Comparison of ENCODE assay signal across 11 mouse cellular contexts in the genomic region with DNA sequence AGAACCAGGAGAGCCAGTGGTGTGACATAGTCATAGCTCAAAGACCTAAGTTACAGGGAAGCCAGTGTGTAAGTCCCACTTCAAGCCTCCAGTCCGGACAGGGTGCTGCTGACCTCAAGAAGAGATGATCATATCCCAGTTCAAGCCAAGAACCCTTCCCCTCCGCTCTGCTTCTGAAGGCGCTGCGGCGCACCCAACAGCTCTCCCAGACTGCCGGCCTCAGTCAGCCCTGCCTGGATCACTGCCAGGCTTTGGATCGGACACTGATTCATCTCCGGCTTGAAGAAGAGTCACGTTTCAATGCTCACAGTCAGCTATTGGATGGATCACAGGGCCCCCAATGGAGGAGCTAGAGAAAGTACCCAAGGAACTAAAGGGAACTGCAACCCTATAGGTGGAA.
DNase-seq lines count a peak whose midpoint lies in the region; ATAC-seq and TF ChIP-seq lines count a peak whose summit lies in the region.
"Had no signal": no experiment of that assay in that cellular context is flagged by ENCODE, and none has a peak within 500 bp of the region (broad histone marks: within the 10 kb centered on the region; RNA-seq: fewer than 3 reads in every experiment).

No protein-coding gene starts in this region.

- H3K4me3 ChIP-seq in embryonic facial prominence, embryonic 14.5 days (ENCODE audit: low read depth, low read length): no peak overlapping the region
- H3K4me3 ChIP-seq in embryonic facial prominence, embryonic 10.5 days: no peak overlapping the region
- no peak overlapping the region for H3K4me3 ChIP-seq in lung, embryonic 15.5 days
- H3K4me3 ChIP-seq in lung, adult 2 months (replicated peaks; ENCODE audit: extremely low read depth, low read depth, low read length): no peak overlapping the region
- no peak overlapping the region for H3K4me3 ChIP-seq in hindbrain, embryonic 13.5 days
- H3K4me3 ChIP-seq: liver, embryonic 13.5 days had no signal

- intact Hi-C loops in left cerebral cortex, postnatal 4 days (cut with DNase I): no loop called here

- TF ChIP-seq CTCF in lung, adult 2 months (IDR thresholded peaks at IDR 0.05; ENCODE audit: insufficient read depth, low read length): no peak
- TF ChIP-seq CTCF in brain, embryonic 14.5 days (IDR thresholded peaks at IDR 0.05; ENCODE audit: borderline replicate concordance, extremely low read depth, insufficient read depth, insufficient read length): no peak

- no peaks in the 10 kb centered on the region for H3K4me1 ChIP-seq in embryonic facial prominence, embryonic 14.5 days (ENCODE audit: control insufficient read depth, insufficient read depth, low read length)
- no peaks in the 10 kb centered on the region for H3K4me1 ChIP-seq in embryonic facial prominence, embryonic 10.5 days
- no peaks in the 10 kb centered on the region for H3K4me1 ChIP-seq in lung, embryonic 15.5 days
- H3K4me1 ChIP-seq in lung, adult 2 months (ENCODE audit: control insufficient read depth, insufficient read depth, low read length): no peaks in the 10 kb centered on the region
- peaks cover 9% of the 10 kb centered on the region for H3K4me1 ChIP-seq in hindbrain, embryonic 13.5 days (replicated peaks)
- H3K4me1 ChIP-seq: liver, embryonic 13.5 days had no signal

- TF ChIP-seq POLR2A in lung, adult 2 months (IDR thresholded peaks at IDR 0.05; ENCODE audit: borderline replicate concordance, extremely low read depth, low read depth, low read length): no peak
- TF ChIP-seq POLR2A in brain, embryonic 14.5 days (IDR thresholded peaks at IDR 0.05; ENCODE audit: borderline replicate concordance, extremely low read depth, insufficient read depth, insufficient read length, poor library complexity, severe bottlenecking): no peak

- H3K4me2 ChIP-seq in embryonic facial prominence, embryonic 14.5 days (ENCODE audit: low read depth, low read length): no peak overlapping the region
- no peak overlapping the region for H3K4me2 ChIP-seq in lung, embryonic 15.5 days
- no peak overlapping the region for H3K4me2 ChIP-seq in hindbrain, embryonic 13.5 days
- H3K4me2 ChIP-seq: liver, embryonic 13.5 days had no signal

- no peak overlapping the region for H3K27ac ChIP-seq in embryonic facial prominence, embryonic 14.5 days (replicated peaks; ENCODE audit: low read depth, low read length)
- H3K27ac ChIP-seq in embryonic facial prominence, embryonic 10.5 days (replicated peaks): no peak overlapping the region
- no peak overlapping the region for H3K27ac ChIP-seq in lung, embryonic 15.5 days
- no peak overlapping the region for H3K27ac ChIP-seq in hindbrain, embryonic 13.5 days
- H3K27ac ChIP-seq: liver, embryonic 13.5 days had no signal

- no peaks in the 10 kb centered on the region for H3K9me3 ChIP-seq in embryonic facial prominence, embryonic 14.5 days (ENCODE audit: control insufficient read depth, low read length)
- H3K9me3 ChIP-seq in embryonic facial prominence, embryonic 10.5 days: no peaks in the 10 kb centered on the region
- H3K9me3 ChIP-seq in lung, embryonic 15.5 days: no peaks in the 10 kb centered on the region
- H3K9me3 ChIP-seq in hindbrain, embryonic 13.5 days: no peaks in the 10 kb centered on the region

- no peaks in the 10 kb centered on the region for H3K36me3 ChIP-seq in embryonic facial prominence, embryonic 14.5 days (ENCODE audit: control insufficient read depth, insufficient read depth, low read length)
- H3K36me3 ChIP-seq in embryonic facial prominence, embryonic 10.5 days (replicated peaks): no peaks in the 10 kb centered on the region
- H3K36me3 ChIP-seq in lung, embryonic 15.5 days: no peaks in the 10 kb centered on the region
- no peaks in the 10 kb centered on the region for H3K36me3 ChIP-seq in hindbrain, embryonic 13.5 days
- H3K36me3 ChIP-seq: liver, embryonic 13.5 days had no signal

- peak; percentile 17 for DNase-seq in embryonic facial prominence, embryonic 14.5 days (ENCODE audit: low spot score)
- DNase-seq in embryonic facial prominence, embryonic 10.5 days (ENCODE audit: low spot score): no peak
- no peak for DNase-seq in lung, adult 2 months
- DNase-seq in brain, embryonic 14.5 days (ENCODE audit: low read depth): peak; percentile 30
- DNase-seq in left cerebral cortex, postnatal 4 days: peak; percentile 56
- DNase-seq in frontal cortex, postnatal 10 days (ENCODE audit: low spot score in 2 of 2): no peak
- DNase-seq: heart, postnatal 36 days; liver, embryonic 13.5 days had no signal

- WGBS in embryonic facial prominence, embryonic 14.5 days: 81% methylated on average over 9 of the region's 9 CpGs
- 91% methylated on average over 9 of the region's 9 CpGs for WGBS in embryonic facial prominence, embryonic 10.5 days
- 47% methylated on average over 9 of the region's 9 CpGs for whole genome bisulfite sequencing in lung, embryonic 15.5 days
- WGBS in lung, adult 2 months: 64% methylated on average over 9 of the region's 9 CpGs
- WGBS in hindbrain, embryonic 13.5 days: 73% methylated on average over 9 of the region's 9 CpGs

- ATAC-seq in embryonic facial prominence, embryonic 14.5 days (ENCODE audit: low read depth): no peak
- peak; percentile 46; the same call in 1 of the 2 replicates for ATAC-seq in lung, embryonic 15.5 days (ENCODE audit: borderline replicate concordance, extremely low read depth, low FRiP score, low TSS enrichment)
- ATAC-seq in hindbrain, embryonic 13.5 days (ENCODE audit: low FRiP score): no peak
- ATAC-seq: forebrain, embryonic 16.5 days had no signal

- H3K9ac ChIP-seq in embryonic facial prominence, embryonic 14.5 days (ENCODE audit: low read depth, low read length): no peak overlapping the region
- H3K9ac ChIP-seq in lung, embryonic 15.5 days: no peak overlapping the region
- H3K9ac ChIP-seq in hindbrain, embryonic 13.5 days: no peak overlapping the region
- H3K9ac ChIP-seq: liver, embryonic 13.5 days had no signal

- no peaks in the 10 kb centered on the region for H3K27me3 ChIP-seq in embryonic facial prominence, embryonic 14.5 days (replicated peaks; ENCODE audit: control insufficient read depth, insufficient read depth, low read length)
- no peaks in the 10 kb centered on the region for H3K27me3 ChIP-seq in embryonic facial prominence, embryonic 10.5 days (replicated peaks; ENCODE audit: low read depth, poor library complexity, severe bottlenecking)
- no peaks in the 10 kb centered on the region for H3K27me3 ChIP-seq in lung, embryonic 15.5 days
- no peaks in the 10 kb centered on the region for H3K27me3 ChIP-seq in hindbrain, embryonic 13.5 days
- H3K27me3 ChIP-seq: liver, embryonic 13.5 days had no signal

Comparison
In these comparisons a context has a peak if more than half of its experiments do, and no peak if none do; other contexts are left out.
1. DNase-seq: peak in embryonic facial prominence, embryonic 14.5 days (single experiment), brain, embryonic 14.5 days (single experiment) and left cerebral cortex, postnatal 4 days (single experiment); none in embryonic facial prominence, embryonic 10.5 days (single experiment), lung, adult 2 months (single experiment) and frontal cortex, postnatal 10 days (0 of 2).